ENCODE assay signal across 16 mouse cellular contexts in genomic region chr10:86056297-86056903, GRCm38 (mm10). TPM values are rescaled to one million over a fixed set of nuclear protein-coding genes. Genes with fewer than 3 reads are reported as not detected.
DNase-seq lines count a peak whose midpoint lies in the region; ATAC-seq and TF ChIP-seq lines count a peak whose summit lies in the region.
"Had no signal": no experiment of that assay in that cellular context is flagged by ENCODE, and none has a peak within 500 bp of the region (broad histone marks: within the 10 kb centered on the region; RNA-seq: fewer than 3 reads in every experiment).

No protein-coding gene starts in this region.

- in situ Hi-C loops in Patski (cut with MboI; ENCODE audit: low pct_unique_long_range_greater_than_20kb) = loop anchor here (5.0 kb wide), 1 partner anchor 84 kb away; no protein-coding TSS in a partner anchor

- H3K9ac ChIP-seq in heart, embryonic 12.5 days = no peak overlapping the region
- H3K9ac ChIP-seq in liver, embryonic 14.5 days (replicated peaks) = no peak overlapping the region
- H3K9ac ChIP-seq: midbrain, embryonic 13.5 days had no signal

- H3K4me2 ChIP-seq in heart, embryonic 12.5 days = no peak overlapping the region
- H3K4me2 ChIP-seq in liver, embryonic 14.5 days (ENCODE audit: low read depth) = no peak overlapping the region
- H3K4me2 ChIP-seq: heart, embryonic 11.5 days; midbrain, embryonic 13.5 days had no signal

- peak; percentile 51 for DNase-seq in heart, embryonic 10.5 days (ENCODE audit: low spot score)
- DNase-seq in liver, embryonic 14.5 days (ENCODE audit: low read depth in 3 of 3, low spot score in 3 of 3) = no peak
- DNase-seq in liver = no peak
- DNase-seq in 416B (ENCODE audit: low read depth) = peak; percentile 8
- no peak for DNase-seq in Patski (ENCODE audit: low read depth, low spot score)
- no peak for DNase-seq in Muller cell, postnatal 12 days (ENCODE audit: inconsistent ontology term)
- DNase-seq: cerebellum, adult 9-10 months; embryo, embryonic 11 days; gastrocnemius, postnatal 10 days; thymus, postnatal 4 days had no signal

- no peak overlapping the region for H3K4me3 ChIP-seq in heart, embryonic 10.5 days
- H3K4me3 ChIP-seq in heart, embryonic 12.5 days = no peak overlapping the region
- no peak overlapping the region for H3K4me3 ChIP-seq in liver, embryonic 14.5 days (ENCODE audit: insufficient read depth in 1 of 2, low read depth in 2 of 2, low read length in 2 of 2)
- H3K4me3 ChIP-seq: hindbrain, embryonic 10.5 days; midbrain, embryonic 13.5 days had no signal

- H3K27ac ChIP-seq in heart, embryonic 10.5 days = no peak overlapping the region
- H3K27ac ChIP-seq in heart, embryonic 12.5 days (ENCODE audit: poor library complexity, severe bottlenecking) = no peak overlapping the region
- H3K27ac ChIP-seq in liver, embryonic 14.5 days = no peak overlapping the region
- H3K27ac ChIP-seq: midbrain, embryonic 13.5 days had no signal

- no peak for ATAC-seq in heart, embryonic 12.5 days (ENCODE audit: insufficient number of reproducible peaks, low FRiP score)
- ATAC-seq in liver, embryonic 14.5 days (ENCODE audit: insufficient read depth) = no peak
- no peak for ATAC-seq in Patski
- ATAC-seq: forebrain, embryonic 16.5 days; midbrain, embryonic 13.5 days had no signal

- H3K36me3 ChIP-seq in heart, embryonic 10.5 days = peaks cover 2% of the 10 kb centered on the region; the same call in 1 of the 2 replicates
- H3K36me3 ChIP-seq in heart, embryonic 12.5 days = no peaks in the 10 kb centered on the region
- peaks cover 3% of the 10 kb centered on the region for H3K36me3 ChIP-seq in liver, embryonic 14.5 days (replicated peaks; ENCODE audit: control insufficient read depth, insufficient read depth, low read depth)

- H3K4me1 ChIP-seq in heart, embryonic 10.5 days = peaks cover 16% of the 10 kb centered on the region
- H3K4me1 ChIP-seq in heart, embryonic 12.5 days (replicated peaks) = peaks cover 10% of the 10 kb centered on the region
- H3K4me1 ChIP-seq in liver, embryonic 14.5 days (replicated peaks; ENCODE audit: control insufficient read depth in 2 of 2, insufficient read depth in 2 of 2, low read length in 1 of 2) = peaks cover 0 to 16% of the 10 kb centered on the region in 2 experiments; a peak in 2 of 4 replicates
- H3K4me1 ChIP-seq: midbrain, embryonic 13.5 days had no signal

- POLR2A ChIA-PET in Patski (lab: Charles Lee) = interaction anchor here (0.7 to 1.1 kb wide), 3 partner anchors 14 to 246 kb away, joined by 3 to 5 read pairs (median 3); no protein-coding TSS in a partner anchor

- 80% methylated on average over 8 of the region's 8 CpGs for WGBS in heart, embryonic 10.5 days
- 61% methylated on average over 8 of the region's 8 CpGs for WGBS in heart, embryonic 12.5 days
- WGBS in liver, embryonic 14.5 days (ENCODE audit: insufficient replicate concordance) = 80% methylated on average over 8 of the region's 8 CpGs

- H3K27me3 ChIP-seq in heart, embryonic 10.5 days (ENCODE audit: insufficient read depth, poor library complexity, severe bottlenecking) = no peaks in the 10 kb centered on the region
- H3K27me3 ChIP-seq in heart, embryonic 12.5 days (replicated peaks) = no peaks in the 10 kb centered on the region
- no peaks in the 10 kb centered on the region for H3K27me3 ChIP-seq in liver, embryonic 14.5 days (ENCODE audit: control insufficient read depth, insufficient read depth, low read length)
- no peaks in the 10 kb centered on the region for H3K27me3 ChIP-seq in Patski
- H3K27me3 ChIP-seq: midbrain, embryonic 13.5 days had no signal

- CTCF ChIA-PET in Patski (lab: Charles Lee) = interaction anchor here (1.6 kb wide), 1 partner anchor 9 kb away, joined by 5 read pairs; no protein-coding TSS in a partner anchor

- TF ChIP-seq EP300 in liver, embryonic 14.5 days (IDR thresholded peaks at IDR 0.05; ENCODE audit: low read depth) = no peak

- 0 out of 2 replicates have a peak, but pooled peaks cover 2% of the 10 kb centered on the region for H3K9me3 ChIP-seq in heart, embryonic 10.5 days
- H3K9me3 ChIP-seq in heart, embryonic 12.5 days (replicated peaks) = 0 out of 2 replicates have a peak, but pooled peaks cover 7% of the 10 kb centered on the region
- H3K9me3 ChIP-seq in liver, embryonic 14.5 days (ENCODE audit: control insufficient read depth, low read length) = no peaks in the 10 kb centered on the region
- H3K9me3 ChIP-seq: midbrain, embryonic 13.5 days had no signal

- TF ChIP-seq CTCF in liver, embryonic 14.5 days (IDR thresholded peaks at IDR 0.05; ENCODE audit: low read depth) = peak; percentile 55
- TF ChIP-seq CTCF in Patski (IDR thresholded peaks at IDR 0.05) = peak; percentile 55

RNA-seq across cellular contexts. Expression of gene Fbxo7, which starts 34.6 kb away (rescaled TPM):
- polyA plus RNA-seq in heart, embryonic 10.5 days (2016; fragmentation: Nextera tagmentation; extraction: Ambion mirVana) = 22.5 and 28.1 TPM in 2 replicates
- 23.5 and 25.7 TPM in 2 replicates for polyA plus RNA-seq in heart, embryonic 12.5 days (2016; fragmentation: Nextera tagmentation; extraction: Ambion mirVana)
- 38.1 and 42.1 TPM in 2 replicates for polyA plus RNA-seq in liver, embryonic 14.5 days (2012; rRNA removed)
- polyA plus RNA-seq in liver, embryonic 14.5 days (2014; fragmentation: Nextera tagmentation; extraction: Ambion mirVana) = 67.2 and 74.0 TPM in 2 replicates
- 38.1 TPM for polyA plus RNA-seq in Patski (2021)

RNA-seq across cellular contexts. Expression of gene Bpifc, which starts 44.7 kb away (rescaled TPM):
- 0.13 TPM in 1 of 2 replicates, not detected in the other for polyA plus RNA-seq in heart, embryonic 10.5 days (2016; fragmentation: Nextera tagmentation; extraction: Ambion mirVana)
- polyA plus RNA-seq in heart, embryonic 12.5 days (2016; fragmentation: Nextera tagmentation; extraction: Ambion mirVana) = not detected in 2 replicates
- 0.01 and 0.02 TPM in 2 replicates for polyA plus RNA-seq in liver, embryonic 14.5 days (2012; rRNA removed)
- polyA plus RNA-seq in liver, embryonic 14.5 days (2014; fragmentation: Nextera tagmentation; extraction: Ambion mirVana) = not detected in 2 replicates
- polyA plus RNA-seq in Patski (2021) = 0.03 TPM
- polyA plus RNA-seq: C2C12; forebrain, embryonic 16.5 days; heart, embryonic 11.5 days; midbrain, embryonic 13.5 days had no signal

Comparison
In these comparisons a context has a peak if more than half of its experiments do, and no peak if none do; other contexts are left out.
1. DNase-seq: peak in heart, embryonic 10.5 days (single experiment) and 416B (single experiment); none in liver, embryonic 14.5 days (0 of 3), liver (single experiment), Patski (single experiment) and Muller cell, postnatal 12 days (single experiment).